Mouse (Mus musculus) lung, embryonic 14.5 days (tissue): ENCODE data around the gene Dct. TPM values are rescaled to one million over a fixed set of nuclear protein-coding genes. Genes with fewer than 3 reads are reported as not detected.
A peak's percentile ranks its signal among the peaks of the same experiment; 100 is the strongest.

ENCODE experiments used
- ATAC-seq: fragments of 200-750 bp; cut with Nextera tagmentation; 2 replicates; pipeline ENCODE4 v1.8.0; 2017; ENCODE audit warnings: mild to moderate bottlenecking, moderate TSS enrichment, moderate library complexity; ENCODE audit not compliant: insufficient read depth
- DNase-seq: peaks from one replicate; pipeline ENCODE4 v3.0.0-alpha.2; 2015
- H3K27ac ChIP-seq: fragments of 300-500 bp; sonication (generic); 2 replicates; pipeline ENCODE4 v1.5.1; 2014; ENCODE audit warnings: low read depth, mild to moderate bottlenecking, moderate library complexity
- H3K27me3 ChIP-seq: fragments of 300-500 bp; sonication (generic); 2 replicates; pipeline ENCODE4 v1.6.1; 2014; ENCODE audit warnings: low read length, control low read depth; ENCODE audit not compliant: insufficient read depth
- H3K36me3 ChIP-seq: fragments of 300-500 bp; sonication (generic); 2 replicates; pipeline ENCODE4 v1.6.1; 2014; ENCODE audit warnings: control low read depth; ENCODE audit not compliant: insufficient read depth
- H3K4me1 ChIP-seq: fragments of 300-500 bp; sonication (generic); 2 replicates; pipeline ENCODE4 v1.6.1; 2014; ENCODE audit warnings: antibody characterized with exemption, control low read depth; ENCODE audit not compliant: insufficient read depth
- H3K4me2 ChIP-seq: fragments of 300-500 bp; sonication (generic); 2 replicates; pipeline ENCODE4 v1.6.1; 2014; ENCODE audit warnings: mild to moderate bottlenecking
- H3K4me3 ChIP-seq: fragments of 300-500 bp; sonication (generic); 2 replicates; pipeline ENCODE4 v1.5.1; 2014; ENCODE audit warnings: low read depth, low read length
- H3K9ac ChIP-seq: fragments of 300-500 bp; sonication (generic); 2 replicates; pipeline ENCODE4 v1.6.1; 2014
- H3K9me3 ChIP-seq: fragments of 300-500 bp; sonication (generic); 2 replicates; pipeline ENCODE4 v1.6.1; 2016; ENCODE audit warnings: low read depth, low read length, control low read depth
- CTCF ChIP-seq: IDR thresholded peaks from 2 replicates; pipeline ENCODE4 v1.5.1; 2016; ENCODE audit warnings: antibody characterized with exemption, low read depth
- WGBS: fragments of 180-500 bp; shearing (Covaris S2); extraction: QIAGEN DNeasy Blood & Tissue Kit; methylation state at CpG from one replicate; pipeline ENCODE4 v1.1.7; 2014; 5-methylcytosine and 5-hydroxymethylcytosine counted together
- polyA plus RNA-seq: library from polyadenylated mRNA; unstranded; fragments of >200 nt; fragmentation: Nextera tagmentation; extraction: Ambion mirVana; gene quantifications from 2 replicates; pipeline ENCODE4 v1.2.1, GENCODE M21; 2014

Gene Dct
- polyA plus RNA-seq, 1 experiment from 2014 or later, result 1.2 TPM

DNA sequence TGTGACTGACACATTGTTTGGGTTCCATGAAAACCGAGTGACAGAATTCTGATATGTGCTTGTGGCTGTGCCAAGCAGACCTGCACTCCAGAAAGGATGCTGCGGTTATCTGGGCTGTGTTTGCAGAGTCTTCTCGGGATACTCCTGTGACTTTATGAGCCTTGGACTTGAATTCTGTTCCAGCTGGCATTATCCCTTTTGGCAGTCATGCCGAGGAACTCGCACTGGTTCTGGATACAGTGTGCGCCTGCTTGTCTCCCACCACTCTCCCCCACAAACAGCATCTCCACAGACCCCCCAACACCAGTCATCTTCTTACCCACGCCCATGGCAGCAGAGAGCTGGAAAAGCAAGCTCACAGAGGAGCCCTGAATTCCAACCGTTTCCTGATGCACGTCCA, 42.5 kb downstream of the Dct start:
- no peaks in the 10 kb centered on the region for H3K9me3 ChIP-seq
- no peak for ATAC-seq
- WGBS, result 61% methylated on average over 9 of the region's 9 CpGs

DNA sequence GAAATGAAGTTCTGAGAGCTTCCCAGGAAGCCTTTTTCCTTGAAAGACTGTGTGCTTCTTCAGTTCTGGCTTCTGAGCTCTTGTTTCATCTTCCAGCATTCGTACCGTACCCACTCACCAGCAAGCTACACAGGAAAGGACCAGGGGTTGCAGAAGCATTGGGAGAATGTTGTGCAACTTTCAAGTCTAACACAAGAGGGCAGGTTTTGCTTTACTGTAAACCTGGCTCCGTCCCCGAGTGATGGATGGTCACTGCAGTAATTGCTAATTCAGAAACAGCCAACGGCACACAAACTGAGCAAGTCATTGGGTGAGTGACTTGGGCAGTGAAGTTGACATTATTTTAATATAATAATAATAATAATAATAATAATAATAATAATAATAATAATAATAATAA, 46.3 kb downstream of the Dct start:
- H3K9me3 ChIP-seq, result no peaks in the 10 kb centered on the region
- no peak overlapping the region for H3K4me3 ChIP-seq
- peaks cover 3% of the 10 kb centered on the region for H3K4me1 ChIP-seq
- ATAC-seq (peak; percentile 39; the same call in 1 of the 2 replicates), DNase-seq (peak; percentile 82)
- TF ChIP-seq CTCF, result peak; percentile 80
- no peak overlapping the region for H3K9ac ChIP-seq
- no peak overlapping the region for H3K27ac ChIP-seq
- H3K4me2 ChIP-seq, result no peak overlapping the region
- H3K27me3 ChIP-seq, result 0 out of 2 replicates have a peak, but pooled peaks cover 2% of the 10 kb centered on the region
- no peaks in the 10 kb centered on the region for H3K36me3 ChIP-seq
- WGBS, result 10% methylated on average over 5 of the region's 5 CpGs

More for the DNA sequence above, 42.5 kb downstream of the Dct start:
- H3K4me3 ChIP-seq, result no peak overlapping the region
- no peaks in the 10 kb centered on the region for H3K27me3 ChIP-seq
- H3K4me1 ChIP-seq, result no peaks in the 10 kb centered on the region
- no peak for DNase-seq
- no peak overlapping the region for H3K27ac ChIP-seq
- no peak overlapping the region for H3K4me2 ChIP-seq
- H3K36me3 ChIP-seq, result no peaks in the 10 kb centered on the region
- no peak overlapping the region for H3K9ac ChIP-seq
- no peak for TF ChIP-seq CTCF

DNA sequence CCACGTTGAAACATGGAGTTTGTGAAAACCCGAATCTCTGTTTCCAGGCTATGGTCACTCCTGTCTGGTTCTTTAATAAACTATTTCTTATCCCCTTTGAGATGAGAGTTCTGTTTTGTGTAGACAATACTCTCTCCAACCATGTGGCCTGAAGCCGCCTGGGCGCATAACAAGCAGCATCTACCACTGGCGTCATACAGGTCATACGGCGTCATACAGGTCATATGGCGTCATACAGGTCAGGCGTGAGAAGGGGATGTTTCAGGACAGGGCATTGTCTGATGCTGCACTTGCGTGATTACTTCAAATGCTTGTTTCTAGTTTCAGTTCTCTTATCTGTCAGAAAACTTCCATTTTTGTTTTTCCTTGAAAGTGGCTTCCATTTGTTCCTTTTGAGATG, 47.6 kb downstream of the Dct start:
- no peak for DNase-seq
- Histone ChIP-seq H3K27ac (no peak overlapping the region), H3K27me3 (0 out of 2 replicates have a peak, but pooled peaks cover 8% of the 10 kb centered on the region), H3K4me3 (no peak overlapping the region), H3K36me3 (no peaks in the 10 kb centered on the region), H3K4me2 (no peak overlapping the region), H3K9ac (no peak overlapping the region), H3K4me1 (peaks cover 3% of the 10 kb centered on the region), H3K9me3 (no peaks in the 10 kb centered on the region)
- no peak for TF ChIP-seq CTCF
- 83% methylated on average over 10 of the region's 10 CpGs for WGBS
- no peak for ATAC-seq

DNA sequence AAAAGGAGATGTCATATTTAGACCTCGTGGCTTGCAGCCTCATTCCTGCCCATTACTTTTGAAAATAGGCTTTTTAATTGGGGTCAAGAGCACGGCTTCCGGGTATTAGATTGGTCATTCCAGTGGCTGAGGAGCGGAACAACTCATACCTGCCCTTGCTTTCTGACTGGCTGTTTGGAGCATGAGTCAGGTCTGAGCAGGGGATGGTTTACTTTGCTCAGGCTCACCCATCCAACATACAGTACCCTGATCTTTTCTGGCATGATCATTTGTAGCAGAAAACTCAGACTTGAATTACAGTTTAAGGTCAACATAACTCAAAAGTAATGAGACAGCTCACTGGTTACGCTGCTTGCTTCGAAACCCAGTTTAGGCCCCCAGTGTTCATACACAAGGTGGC, 58.2 kb downstream of the Dct start:
- TF ChIP-seq CTCF, result no peak
- no peaks in the 10 kb centered on the region for H3K27me3 ChIP-seq
- H3K9me3 ChIP-seq, result no peaks in the 10 kb centered on the region
- H3K9ac ChIP-seq, result no peak overlapping the region
- no peak for ATAC-seq
- DNase-seq, result no peak
- H3K36me3 ChIP-seq, result no peaks in the 10 kb centered on the region
- no peaks in the 10 kb centered on the region for H3K4me1 ChIP-seq
- no peak overlapping the region for H3K4me3 ChIP-seq
- no peak overlapping the region for H3K4me2 ChIP-seq
- no peak overlapping the region for H3K27ac ChIP-seq
- 84% methylated on average over 6 of the region's 6 CpGs for WGBS

DNA sequence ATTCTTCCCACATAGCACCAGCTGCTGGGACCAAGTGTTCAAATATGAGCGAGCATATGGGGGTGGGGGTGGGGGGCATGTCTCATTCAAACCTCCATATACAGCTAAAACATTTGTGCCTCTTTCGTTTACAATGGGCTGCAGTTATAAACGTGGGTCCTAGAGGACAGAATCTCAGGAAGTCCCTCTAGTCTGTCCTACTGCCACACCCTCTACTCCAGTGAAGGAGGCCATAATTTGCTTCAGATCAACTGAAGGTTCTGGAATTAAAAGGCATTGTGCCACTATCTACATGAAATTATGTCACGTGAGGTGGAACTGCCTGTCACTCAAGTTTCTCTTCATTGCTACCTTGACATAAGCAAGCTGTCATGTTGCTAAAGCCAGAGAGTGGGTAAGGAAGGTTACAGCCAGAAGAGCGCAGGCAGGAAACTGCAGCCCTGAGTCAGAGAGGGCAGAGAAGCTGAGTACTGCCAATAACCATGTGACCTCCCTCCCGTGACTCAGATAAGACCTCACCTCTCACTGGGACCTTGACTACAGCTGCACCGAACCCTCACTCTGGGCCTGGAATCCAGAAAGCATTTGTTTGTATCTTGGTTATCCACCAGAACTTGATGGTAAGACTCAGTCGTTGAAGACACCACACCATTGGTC, 59.3 kb downstream of the Dct start:
- WGBS, result 57% methylated on average over 8 of the region's 8 CpGs
- Histone ChIP-seq H3K9ac (no peak overlapping the region), H3K4me3 (no peak overlapping the region), H3K4me1 (no peaks in the 10 kb centered on the region), H3K27me3 (no peaks in the 10 kb centered on the region), H3K27ac (no peak overlapping the region), H3K4me2 (no peak overlapping the region), H3K9me3 (no peaks in the 10 kb centered on the region), H3K36me3 (no peaks in the 10 kb centered on the region)
- DNase-seq (no peak), ATAC-seq (no peak)
- no peak for TF ChIP-seq CTCF

DNA sequence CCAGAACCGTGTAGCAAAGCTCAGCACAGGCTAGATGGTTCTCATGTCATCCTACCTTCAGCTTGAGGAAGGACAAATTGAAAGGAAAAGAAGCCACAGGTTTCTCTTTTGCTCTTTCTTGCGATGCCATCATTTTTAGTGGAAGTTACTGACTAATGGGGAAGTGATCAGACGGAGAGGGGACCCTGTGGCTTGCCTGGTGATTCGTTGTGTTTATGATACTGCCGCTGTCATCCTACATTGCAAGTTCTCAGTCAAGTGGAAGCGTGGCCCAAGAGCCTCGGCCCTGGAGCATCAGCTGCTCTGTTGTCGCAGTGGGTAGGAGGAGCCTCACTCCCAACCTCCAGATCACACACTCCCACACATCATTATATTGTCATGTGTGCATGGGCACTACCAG, 61.8 kb downstream of the Dct start:
- WGBS, result 64% methylated on average over 8 of the region's 8 CpGs

DNA sequence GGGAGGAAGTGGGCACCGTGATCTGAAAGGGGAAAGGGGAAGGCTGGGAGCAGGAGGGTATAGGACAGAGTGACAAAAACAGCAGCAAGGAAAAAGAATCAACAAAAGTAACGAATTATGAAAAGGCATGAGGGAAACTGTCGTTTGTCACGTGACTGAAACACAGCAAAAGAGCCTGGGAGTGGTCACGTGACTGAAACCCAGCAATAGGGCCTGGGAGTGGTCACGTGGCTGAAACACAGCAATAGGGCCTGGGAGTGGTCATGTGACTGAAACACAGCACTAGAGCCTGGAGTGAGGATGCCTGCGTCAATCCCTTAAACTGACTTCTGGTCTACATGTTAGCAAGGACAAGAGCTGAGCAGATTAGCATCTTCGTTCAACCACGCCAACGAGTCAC, 63.6 kb downstream of the Dct start:
- DNase-seq (no peak), ATAC-seq (no peak)
- no peak overlapping the region for H3K9ac ChIP-seq
- no peaks in the 10 kb centered on the region for H3K27me3 ChIP-seq
- no peak for TF ChIP-seq CTCF
- no peaks in the 10 kb centered on the region for H3K4me1 ChIP-seq
- H3K4me2 ChIP-seq, result no peak overlapping the region
- H3K36me3 ChIP-seq, result no peaks in the 10 kb centered on the region
- H3K27ac ChIP-seq, result no peak overlapping the region
- H3K4me3 ChIP-seq, result no peak overlapping the region
- no peaks in the 10 kb centered on the region for H3K9me3 ChIP-seq
- WGBS, result 89% methylated on average over 10 of the region's 10 CpGs

More for the DNA sequence above, 61.8 kb downstream of the Dct start:
- no peak for TF ChIP-seq CTCF
- H3K9ac ChIP-seq, result no peak overlapping the region
- DNase-seq, result no peak
- H3K4me1 ChIP-seq, result no peaks in the 10 kb centered on the region
- H3K4me2 ChIP-seq, result no peak overlapping the region
- H3K36me3 ChIP-seq, result no peaks in the 10 kb centered on the region
- ATAC-seq, result no peak
- no peaks in the 10 kb centered on the region for H3K9me3 ChIP-seq
- H3K27me3 ChIP-seq, result no peaks in the 10 kb centered on the region
- H3K4me3 ChIP-seq, result no peak overlapping the region
- H3K27ac ChIP-seq, result no peak overlapping the region

DNA sequence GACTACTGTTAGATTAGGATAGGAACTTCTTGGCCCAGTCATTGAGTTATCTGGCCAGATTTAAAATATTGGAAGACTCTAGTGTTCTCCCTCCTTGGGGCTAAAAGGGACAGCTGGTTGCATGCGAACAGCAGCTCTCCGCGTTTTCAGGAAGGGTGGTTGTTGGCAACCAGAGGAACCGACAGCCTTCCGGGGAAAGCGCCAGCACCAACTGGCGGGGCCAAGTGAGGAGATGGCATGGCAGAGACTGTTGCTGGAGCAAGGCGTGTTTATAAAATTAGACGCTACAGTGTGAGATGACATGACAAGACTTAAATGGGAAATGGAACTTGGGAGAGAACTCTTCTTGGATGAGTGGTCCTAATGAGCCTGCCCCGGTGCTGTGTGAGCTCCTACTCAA, 70.5 kb downstream of the Dct start:
- H3K27me3 ChIP-seq, result no peaks in the 10 kb centered on the region
- H3K9me3 ChIP-seq, result no peaks in the 10 kb centered on the region
- ATAC-seq, result no peak
- no peak overlapping the region for H3K4me3 ChIP-seq
- no peaks in the 10 kb centered on the region for H3K36me3 ChIP-seq
- no peak overlapping the region for H3K4me2 ChIP-seq
- H3K9ac ChIP-seq, result no peak overlapping the region
- no peak for TF ChIP-seq CTCF
- peak; percentile 11 for DNase-seq
- 90% methylated on average over 10 of the region's 10 CpGs for WGBS
- no peak overlapping the region for H3K27ac ChIP-seq
- H3K4me1 ChIP-seq, result no peaks in the 10 kb centered on the region
